Mouse (Mus musculus): ENCODE data around the gene Gpalpp1. TPM values are rescaled to one million over a fixed set of nuclear protein-coding genes. Genes with fewer than 3 reads are reported as not detected.

The Gpalpp1 gene
- total and polyA plus RNA-seq, 3 experiments, result 18.3 to 18.9 TPM; not detected in 1

- peaks cover 7 to 29% of the 10 kb centered on the region in 2 experiments for H3K4me1 ChIP-seq (ENCODE audit: control insufficient read depth in 1 of 2, insufficient read depth in 2 of 2, low read length in 2 of 2)
- peak overlapping the region; percentile 70 for H3K27ac ChIP-seq (ENCODE audit: control insufficient read depth, low read depth, low read length)
- no peak for TF ChIP-seq UBTF (IDR thresholded peaks at IDR 0.05; ENCODE audit: borderline replicate concordance, insufficient read depth, low read depth, low read length)
- TF ChIP-seq MXI1 (IDR thresholded peaks at IDR 0.05; ENCODE audit: low read depth, low read length), result peak; percentile 34
- 0 out of 2 replicates have a peak, but pooled peaks have one; percentile 82 for TF ChIP-seq CHD1 (IDR thresholded peaks at IDR 0.05; ENCODE audit: low read depth, low read length)
These were observed 42.6 kb upstream of the Gpalpp1 start for GRCm38 (mm10) chr14:76153003-76153675.

GRCm38 (mm10) chr14:76152162-76153002, 41.8 kb upstream of the Gpalpp1 start:
- Histone ChIP-seq H3K27me3 (ENCODE audit: control insufficient read depth in 1 of 2, insufficient read depth in 2 of 2, low read length in 2 of 2) (no peaks in the 10 kb centered on the region), H3K4me1 (ENCODE audit: control insufficient read depth in 1 of 2, insufficient read depth in 2 of 2, low read length in 2 of 2) (peaks cover 2 to 22% of the 10 kb centered on the region in 2 experiments), H3K79me2 (ENCODE audit: control insufficient read depth, insufficient read depth, low read length, poor library complexity) (no peaks in the 10 kb centered on the region; the same call in 1 of the 2 replicates), H3K9me3 (replicated peaks; ENCODE audit: insufficient read depth, low read length) (no peaks in the 10 kb centered on the region), H3K9ac (ENCODE audit: control insufficient read depth, low read depth, low read length, poor library complexity, severe bottlenecking) (peak overlapping the region; percentile 63), H3K4me3 (ENCODE audit: control insufficient read depth in 1 of 2, insufficient read depth in 1 of 2, low read depth in 2 of 2, low read length in 2 of 2) (peak overlapping the region; percentile 62 to 68), H3K36me3 (ENCODE audit: control insufficient read depth in 1 of 2, insufficient read depth in 2 of 2, low read length in 2 of 2) (peaks cover 0 to 6% of the 10 kb centered on the region in 2 experiments; a peak in 2 of 4 replicates), H3K27ac (ENCODE audit: control insufficient read depth, low read depth, low read length) (peak overlapping the region; percentile 70)
- peak; percentile 95 for DNase-seq (ENCODE audit: low read depth, low spot score)
- TF ChIP-seq ZMIZ1 (IDR thresholded peaks at IDR 0.05; ENCODE audit: low read depth, low read length) (no peak; the same call in 1 of the 2 replicates), CTCF (IDR thresholded peaks at IDR 0.05 in 2 of 3, conservative IDR thresholded peaks at IDR 0.05 in 1 of 3; ENCODE audit: control insufficient read depth in 1 of 3, insufficient read depth in 1 of 3, low read depth in 2 of 3, low read length in 3 of 3, poor library complexity in 1 of 3, severe bottlenecking in 1 of 3) (peak in 2 of 3 experiments; percentile 41 to 51; a peak in 4 of 6 replicates), BHLHE40 (IDR thresholded peaks at IDR 0.05; ENCODE audit: borderline replicate concordance, low read depth, low read length) (no peak), SMC3 (IDR thresholded peaks at IDR 0.05; ENCODE audit: low read depth, low read length) (peak; percentile 26; the same call in 1 of the 2 replicates), MAX (IDR thresholded peaks at IDR 0.05; ENCODE audit: low read length) (peak; percentile 18; the same call in 1 of the 2 replicates), ELF1 (IDR thresholded peaks at IDR 0.05; ENCODE audit: low read depth, low read length) (peak; percentile 81), ZKSCAN1 (IDR thresholded peaks at IDR 0.05; ENCODE audit: low read depth, low read length) (no peak), MAZ (IDR thresholded peaks at IDR 0.05; ENCODE audit: low read depth, low read length) (no peak; the same call in 1 of the 2 replicates), POLR2A (IDR thresholded peaks at IDR 0.05; ENCODE audit: control insufficient read depth in 1 of 2, insufficient read depth in 1 of 2, low read depth in 1 of 2, low read length in 2 of 2, poor library complexity in 1 of 2) (peak; percentile 54 to 81; a peak in 3 of 4 replicates), EP300 (IDR thresholded peaks at IDR 0.05; ENCODE audit: low read depth in 1 of 2, low read length in 2 of 2) (no peak), TBP (IDR thresholded peaks at IDR 0.05; ENCODE audit: low read depth, low read length) (peak; percentile 100), MXI1 (IDR thresholded peaks at IDR 0.05; ENCODE audit: low read depth, low read length) (peak; percentile 8; the same call in 1 of the 2 replicates), HCFC1 (IDR thresholded peaks at IDR 0.05; ENCODE audit: low read depth, low read length) (peak; percentile 15; the same call in 1 of the 2 replicates), SIN3A (IDR thresholded peaks at IDR 0.05; ENCODE audit: low read length) (peak; percentile 37), MAFK (IDR thresholded peaks at IDR 0.05; ENCODE audit: borderline replicate concordance, low read depth, low read length) (peak; percentile 99), GATA1 (IDR thresholded peaks at IDR 0.05; ENCODE audit: low read depth, low read length) (0 out of 2 replicates have a peak, but pooled peaks have one; percentile 29), POLR2AphosphoS2 (IDR thresholded peaks at IDR 0.05; ENCODE audit: low read length) (peak; percentile 76; the same call in 1 of the 2 replicates), TCF12 (IDR thresholded peaks at IDR 0.05; ENCODE audit: low read depth, low read length) (no peak), NELFE (IDR thresholded peaks at IDR 0.05; ENCODE audit: low read depth, low read length) (peak; percentile 73), NRF1 (IDR thresholded peaks at IDR 0.05; ENCODE audit: insufficient read depth, low read depth, low read length, poor library complexity, severe bottlenecking) (peak; percentile 76), RAD21 (IDR thresholded peaks at IDR 0.05; ENCODE audit: low read depth, low read length) (peak; percentile 42)

More at GRCm38 (mm10) chr14:76153003-76153675, 42.6 kb upstream of the Gpalpp1 start:
- Histone ChIP-seq H3K9ac (ENCODE audit: control insufficient read depth, low read depth, low read length, poor library complexity, severe bottlenecking) (peak overlapping the region; percentile 56), H3K27me3 (ENCODE audit: control insufficient read depth in 1 of 2, insufficient read depth in 2 of 2, low read length in 2 of 2) (no peaks in the 10 kb centered on the region), H3K9me3 (replicated peaks; ENCODE audit: insufficient read depth, low read length) (no peaks in the 10 kb centered on the region), H3K79me2 (ENCODE audit: control insufficient read depth, insufficient read depth, low read length, poor library complexity) (no peaks in the 10 kb centered on the region; the same call in 1 of the 2 replicates), H3K36me3 (ENCODE audit: control insufficient read depth in 1 of 2, insufficient read depth in 2 of 2, low read length in 2 of 2) (peaks cover 0 to 11% of the 10 kb centered on the region in 2 experiments; a peak in 2 of 4 replicates), H3K4me3 (ENCODE audit: control insufficient read depth in 1 of 2, insufficient read depth in 1 of 2, low read depth in 2 of 2, low read length in 2 of 2) (peak overlapping the region; percentile 62 to 63)
- DNase-seq (ENCODE audit: low read depth, low spot score), result peak; percentile 76
